ENCODE assay signal across 9 mouse cellular contexts in genomic region chr2:69135661-69136576, GRCm38 (mm10). TPM values are rescaled to one million over a fixed set of nuclear protein-coding genes. Genes with fewer than 3 reads are reported as not detected.
A peak's percentile ranks its signal among the peaks of the same experiment; 100 is the strongest.
DNase-seq lines count a peak whose midpoint lies in the region; ATAC-seq and TF ChIP-seq lines count a peak whose summit lies in the region.
"Had no signal": no experiment of that assay in that cellular context is flagged by ENCODE, and none has a peak within 500 bp of the region (broad histone marks: within the 10 kb centered on the region; RNA-seq: fewer than 3 reads in every experiment).

Gene Nostrin, plus strand, starts transcription at chr2:69135800.

- H3K4me1 ChIP-seq in liver, embryonic 14.5 days (replicated peaks; ENCODE audit: control insufficient read depth in 2 of 2, insufficient read depth in 2 of 2, low read length in 1 of 2): peaks cover 0 to 11% of the 10 kb centered on the region in 2 experiments; a peak in 2 of 4 replicates
- no peaks in the 10 kb centered on the region for H3K4me1 ChIP-seq in stomach, postnatal 0 days (replicated peaks; ENCODE audit: control insufficient read depth, insufficient read depth)
- no peaks in the 10 kb centered on the region for H3K4me1 ChIP-seq in midbrain, postnatal 0 days (ENCODE audit: insufficient read depth, low read length)
- peaks cover 21% of the 10 kb centered on the region for H3K4me1 ChIP-seq in midbrain, embryonic 10.5 days

- H3K4me3 ChIP-seq in liver, embryonic 14.5 days (ENCODE audit: insufficient read depth in 1 of 2, low read depth in 2 of 2, low read length in 2 of 2): peak within 1 kb of the TSS; percentile 34 to 56
- H3K4me3 ChIP-seq in stomach, postnatal 0 days (ENCODE audit: low read depth, low read length): peak within 1 kb of the TSS; percentile 37
- no peak within 1 kb of the TSS for H3K4me3 ChIP-seq in midbrain, postnatal 0 days (ENCODE audit: low read depth, low read length)
- H3K4me3 ChIP-seq in midbrain, embryonic 10.5 days: no peak within 1 kb of the TSS
- H3K4me3 ChIP-seq: embryonic facial prominence, embryonic 12.5 days had no signal

- peak; percentile 29 to 64 for DNase-seq in adrenal gland, adult (ENCODE audit: inconsistent age in 2 of 2, low spot score in 1 of 2)
- no peak for DNase-seq in adrenal gland, postnatal 4 days (ENCODE audit: low spot score in 2 of 2)
- DNase-seq in brain, adult 2 months (ENCODE audit: low read depth, low spot score): peak; percentile 57
- peak; percentile 23 to 30 (median 26) for DNase-seq in liver, embryonic 14.5 days (ENCODE audit: low read depth in 3 of 3, low spot score in 3 of 3)
- DNase-seq in stomach, postnatal 0 days (ENCODE audit: low spot score): peak; percentile 68
- no peak for DNase-seq in midbrain, postnatal 0 days (ENCODE audit: low spot score)
- DNase-seq in midbrain, embryonic 10.5 days (ENCODE audit: low spot score): no peak

- H3K9ac ChIP-seq in liver, embryonic 14.5 days (replicated peaks): no peak within 1 kb of the TSS
- H3K9ac ChIP-seq in stomach, postnatal 0 days (ENCODE audit: low read length): peak within 1 kb of the TSS; percentile 43
- H3K9ac ChIP-seq in midbrain, postnatal 0 days (replicated peaks; ENCODE audit: low read length, poor library complexity, severe bottlenecking): no peak within 1 kb of the TSS
- H3K9ac ChIP-seq: embryonic facial prominence, embryonic 12.5 days had no signal

- no peaks in the 10 kb centered on the region for H3K27me3 ChIP-seq in liver, embryonic 14.5 days (ENCODE audit: control insufficient read depth, insufficient read depth, low read length)
- H3K27me3 ChIP-seq in stomach, postnatal 0 days (ENCODE audit: control insufficient read depth, insufficient read depth, low read length): no peaks in the 10 kb centered on the region
- H3K27me3 ChIP-seq in midbrain, postnatal 0 days (ENCODE audit: insufficient read depth, low read length): no peaks in the 10 kb centered on the region
- H3K27me3 ChIP-seq in midbrain, embryonic 10.5 days (ENCODE audit: low read depth, poor library complexity, severe bottlenecking): no peaks in the 10 kb centered on the region
- H3K27me3 ChIP-seq: embryonic facial prominence, embryonic 12.5 days had no signal

- WGBS in liver, embryonic 14.5 days (ENCODE audit: insufficient replicate concordance): 12% methylated on average over 15 of the region's 15 CpGs
- 16% methylated on average over 15 of the region's 15 CpGs for WGBS in stomach, postnatal 0 days
- 79% methylated on average over 15 of the region's 15 CpGs for WGBS in midbrain, postnatal 0 days
- WGBS in midbrain, embryonic 10.5 days: 85% methylated on average over 15 of the region's 15 CpGs

- H3K27ac ChIP-seq in liver, embryonic 14.5 days: no peak within 1 kb of the TSS
- peak within 1 kb of the TSS; percentile 75 for H3K27ac ChIP-seq in stomach, postnatal 0 days (replicated peaks)
- H3K27ac ChIP-seq in midbrain, postnatal 0 days (ENCODE audit: low read depth, low read length): no peak within 1 kb of the TSS
- no peak within 1 kb of the TSS for H3K27ac ChIP-seq in midbrain, embryonic 10.5 days (replicated peaks)
- H3K27ac ChIP-seq: embryonic facial prominence, embryonic 12.5 days had no signal

- no peaks in the 10 kb centered on the region for H3K36me3 ChIP-seq in liver, embryonic 14.5 days (replicated peaks; ENCODE audit: control insufficient read depth, insufficient read depth, low read depth)
- H3K36me3 ChIP-seq in stomach, postnatal 0 days (ENCODE audit: control insufficient read depth, insufficient read depth, low read length): no peaks in the 10 kb centered on the region
- H3K36me3 ChIP-seq in midbrain, postnatal 0 days (ENCODE audit: insufficient read depth, low read length): no peaks in the 10 kb centered on the region
- H3K36me3 ChIP-seq in midbrain, embryonic 10.5 days: no peaks in the 10 kb centered on the region
- H3K36me3 ChIP-seq: embryonic facial prominence, embryonic 12.5 days had no signal

- peak within 1 kb of the TSS; percentile 45 for H3K4me2 ChIP-seq in liver, embryonic 14.5 days (ENCODE audit: low read depth)
- H3K4me2 ChIP-seq in stomach, postnatal 0 days (replicated peaks; ENCODE audit: low read depth): peak within 1 kb of the TSS; percentile 51
- no peak within 1 kb of the TSS for H3K4me2 ChIP-seq in midbrain, postnatal 0 days (ENCODE audit: low read depth, low read length, poor library complexity, severe bottlenecking)
- H3K4me2 ChIP-seq: embryonic facial prominence, embryonic 12.5 days had no signal

- TF ChIP-seq CTCF in liver, embryonic 14.5 days (IDR thresholded peaks at IDR 0.05; ENCODE audit: low read depth): no peak
- TF ChIP-seq CTCF in stomach, postnatal 0 days (IDR thresholded peaks at IDR 0.05; ENCODE audit: low read depth): no peak
- TF ChIP-seq CTCF in midbrain, postnatal 0 days (IDR thresholded peaks at IDR 0.05): no peak

- TF ChIP-seq EP300 in liver, embryonic 14.5 days (IDR thresholded peaks at IDR 0.05; ENCODE audit: low read depth): no peak
- no peak for TF ChIP-seq EP300 in stomach, postnatal 0 days (optimal IDR thresholded peaks at IDR 0.05)

- peak; percentile 66 to 67 for ATAC-seq in hematopoietic stem cell, adult 5-6 weeks (replicated peaks in 1 of 2; ENCODE audit: insufficient read depth in 1 of 2, low FRiP score in 2 of 2, low TSS enrichment in 1 of 2, low read depth in 1 of 2, poor library complexity in 2 of 2, severe bottlenecking in 2 of 2)
- ATAC-seq in liver, embryonic 14.5 days (ENCODE audit: insufficient read depth): peak; percentile 59
- peak; percentile 93 for ATAC-seq in stomach, postnatal 0 days (ENCODE audit: low FRiP score, low TSS enrichment)
- ATAC-seq in midbrain, postnatal 0 days (ENCODE audit: low FRiP score): no peak

- no peaks in the 10 kb centered on the region for H3K9me3 ChIP-seq in liver, embryonic 14.5 days (ENCODE audit: control insufficient read depth, low read length)
- H3K9me3 ChIP-seq in stomach, postnatal 0 days (ENCODE audit: control insufficient read depth, low read length): no peaks in the 10 kb centered on the region
- H3K9me3 ChIP-seq in midbrain, postnatal 0 days (ENCODE audit: low read length): no peaks in the 10 kb centered on the region
- no peaks in the 10 kb centered on the region for H3K9me3 ChIP-seq in midbrain, embryonic 10.5 days (replicated peaks)
- H3K9me3 ChIP-seq: embryonic facial prominence, embryonic 12.5 days had no signal

RNA-seq across cellular contexts. Expression of gene Nostrin, which starts in this region (rescaled TPM):
- total RNA-seq in adrenal gland, postnatal 4 days (2021): 10 to 100 TPM in 1 of 2 experiments, 1 to 10 TPM in 1; 7.2 to 10.7 TPM
- total RNA-seq in hematopoietic stem cell, adult 5-6 weeks (2017): 1.0 TPM in 1 of 2 replicates, not detected in the other
- 3.4 and 5.0 TPM in 2 replicates for polyA plus RNA-seq in liver, embryonic 14.5 days (2012; rRNA removed)
- 8.2 and 10.0 TPM in 2 replicates for polyA plus RNA-seq in liver, embryonic 14.5 days (2014; fragmentation: Nextera tagmentation; extraction: Ambion mirVana)
- 18.7 and 22.3 TPM in 2 replicates for polyA plus RNA-seq in stomach, postnatal 0 days (2015; fragmentation: Nextera tagmentation; extraction: Ambion mirVana)
- 3.5 and 6.1 TPM in 2 replicates for total RNA-seq in midbrain, postnatal 0 days (2014; rRNA removed)
- 2.2 and 2.3 TPM in 2 replicates for polyA plus RNA-seq in midbrain, postnatal 0 days (2015; fragmentation: Nextera tagmentation; extraction: Ambion mirVana)
- polyA plus RNA-seq in midbrain, embryonic 10.5 days (2016; fragmentation: Nextera tagmentation; extraction: Ambion mirVana): 0.84 and 0.87 TPM in 2 replicates

Comparison
In these comparisons a context has a peak if more than half of its experiments do, and no peak if none do; other contexts are left out.
1. DNase-seq: peak in adrenal gland, adult (2 of 2), brain, adult 2 months (single experiment), liver, embryonic 14.5 days (3 of 3) and stomach, postnatal 0 days (single experiment); none in adrenal gland, postnatal 4 days (0 of 2), midbrain, postnatal 0 days (single experiment) and midbrain, embryonic 10.5 days (single experiment).
2. H3K4me3 ChIP-seq: peak in liver, embryonic 14.5 days (2 of 2) and stomach, postnatal 0 days (single experiment); none in midbrain, postnatal 0 days (single experiment) and midbrain, embryonic 10.5 days (single experiment).